Comparison of ENCODE assay signal across 13 mouse cellular contexts in genomic region chr15:86234001-86234400, GRCm38 (mm10).
"Had no signal": no experiment of that assay in that cellular context is flagged by ENCODE, and none has a peak within 500 bp of the region (broad histone marks: within the 10 kb centered on the region; RNA-seq: fewer than 3 reads in every experiment).

No protein-coding gene starts in this region.

- H3K4me2 ChIP-seq: limb, embryonic 13.5 days; midbrain, embryonic 13.5 days; neural tube, embryonic 15.5 days had no signal

- H3K27me3 ChIP-seq: limb, embryonic 13.5 days; midbrain, embryonic 13.5 days; neural tube, embryonic 15.5 days had no signal

- H3K4me3 ChIP-seq: layer of hippocampus, adult 2 months; limb, embryonic 13.5 days; midbrain, embryonic 13.5 days; myocyte; neural tube, embryonic 15.5 days had no signal

- DNase-seq: kidney, adult 18-20 months; kidney, postnatal 10 days; kidney, postnatal 4 days; left cerebral cortex, postnatal 4 days; lung, adult 18-20 months; right cerebral cortex, adult 18-20 months; right cerebral cortex, postnatal 25 days had no signal

- ATAC-seq: midbrain, embryonic 13.5 days had no signal

- H3K9ac ChIP-seq: limb, embryonic 13.5 days; liver, embryonic 14.5 days; midbrain, embryonic 13.5 days; neural tube, embryonic 15.5 days had no signal

- H3K27ac ChIP-seq: limb, embryonic 13.5 days; liver, embryonic 14.5 days; midbrain, embryonic 13.5 days; neural tube, embryonic 15.5 days had no signal

- H3K9me3 ChIP-seq: limb, embryonic 13.5 days; midbrain, embryonic 13.5 days; neural tube, embryonic 15.5 days had no signal
